Mouse (Mus musculus) adrenal gland, postnatal 0 days (tissue): Measurements from ENCODE around the gene Map2k7. TPM values are rescaled to one million over a fixed set of nuclear protein-coding genes. Genes with fewer than 3 reads are reported as not detected.

ENCODE experiments used
- polyA plus RNA-seq: library from polyadenylated mRNA; unstranded; fragments of >200 nt; fragmentation: Nextera tagmentation; extraction: Ambion mirVana; gene quantifications from 2 replicates; pipeline ENCODE4 v1.2.1, GENCODE M21; 2015

Gene Map2k7
- polyA plus RNA-seq, result 23.0 and 34.2 TPM in 2 replicates

DNA sequence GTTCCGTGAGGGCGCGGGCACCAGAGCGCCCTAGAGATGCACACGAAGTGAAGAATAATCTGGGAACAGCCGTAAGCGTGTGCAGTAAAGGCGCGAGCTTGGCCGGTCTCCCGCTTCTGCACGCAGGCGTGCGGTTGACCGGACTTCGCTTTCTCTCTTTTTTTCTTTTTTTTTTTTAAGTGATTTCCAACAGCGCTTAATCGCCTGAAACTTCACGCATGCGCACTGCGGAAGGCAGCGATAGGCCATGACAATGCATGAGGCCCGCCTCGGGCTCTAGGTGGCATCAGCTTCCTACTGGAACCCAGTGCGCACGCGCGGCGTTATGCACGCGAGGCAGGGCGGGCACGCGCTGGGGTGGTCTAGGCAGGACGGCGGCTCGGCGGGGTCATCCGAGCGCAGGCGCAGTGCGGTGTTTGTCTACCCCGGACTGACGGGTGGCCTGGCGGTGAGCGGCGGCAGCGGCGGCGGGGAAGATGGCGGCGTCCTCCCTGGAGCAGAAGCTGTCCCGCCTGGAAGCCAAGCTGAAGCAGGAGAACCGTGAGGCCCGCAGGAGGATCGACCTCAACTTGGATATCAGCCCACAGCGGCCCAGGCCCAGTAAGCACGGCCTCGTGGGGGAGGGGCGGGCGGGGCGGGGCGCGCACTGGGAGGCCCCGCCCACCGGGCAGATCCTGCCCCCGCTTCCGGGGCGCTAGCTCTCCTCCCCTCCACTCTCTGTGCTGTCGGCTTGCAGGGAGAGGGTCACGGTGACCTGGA lies at the start of gene Map2k7, which contains the start of gene Gm49320:
Map2k7 (plus strand) TSS at position 307 of the 759 bp plus-strand sequence.
Gm49320 (plus strand) TSS at position 432 of the 759 bp plus-strand sequence.

DNA sequence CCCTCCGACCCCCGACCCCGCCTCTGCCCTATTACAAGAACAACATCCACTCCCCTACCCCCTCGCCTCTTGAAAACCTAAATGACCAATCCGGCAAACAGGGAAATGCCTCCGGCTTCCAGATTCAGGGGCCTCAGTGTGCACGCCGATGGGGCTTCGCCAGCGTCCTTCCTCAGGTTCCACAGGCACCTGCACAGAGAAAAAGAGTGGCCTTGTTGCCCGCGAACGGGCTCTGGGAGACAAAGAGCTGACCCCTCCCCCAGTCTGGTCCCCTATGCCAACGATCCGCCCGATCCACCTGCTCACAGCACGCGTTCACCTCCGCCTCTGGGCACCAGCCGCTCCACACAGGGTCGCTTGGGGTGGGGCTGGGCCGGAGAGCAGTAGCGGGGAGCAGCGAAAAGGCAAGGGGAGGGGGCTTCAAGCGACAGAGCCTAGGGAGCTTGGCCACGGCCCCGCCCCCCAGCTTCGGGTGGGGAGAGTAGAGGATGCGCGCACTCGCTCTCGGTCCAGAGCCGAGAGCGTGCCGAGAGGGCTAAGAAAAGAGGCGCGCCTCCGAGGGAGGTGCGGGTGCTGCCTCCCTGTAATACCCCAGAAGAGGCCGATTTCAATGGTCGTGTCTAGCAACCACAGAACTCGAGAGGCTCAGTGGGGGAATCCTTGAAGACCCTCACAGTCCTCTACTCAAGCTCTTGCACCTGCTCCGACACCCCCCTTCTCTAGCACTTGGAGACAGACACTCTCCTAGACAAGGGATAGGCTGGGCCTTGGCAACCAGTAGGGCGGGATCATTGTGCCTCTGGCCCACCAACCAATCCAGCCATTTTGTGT lies 21.5 kb upstream of the Map2k7 start, which contains the start of gene Prr36:
Prr36 (minus strand) TSS at position 669 of the 831 bp plus-strand sequence.

DNA sequence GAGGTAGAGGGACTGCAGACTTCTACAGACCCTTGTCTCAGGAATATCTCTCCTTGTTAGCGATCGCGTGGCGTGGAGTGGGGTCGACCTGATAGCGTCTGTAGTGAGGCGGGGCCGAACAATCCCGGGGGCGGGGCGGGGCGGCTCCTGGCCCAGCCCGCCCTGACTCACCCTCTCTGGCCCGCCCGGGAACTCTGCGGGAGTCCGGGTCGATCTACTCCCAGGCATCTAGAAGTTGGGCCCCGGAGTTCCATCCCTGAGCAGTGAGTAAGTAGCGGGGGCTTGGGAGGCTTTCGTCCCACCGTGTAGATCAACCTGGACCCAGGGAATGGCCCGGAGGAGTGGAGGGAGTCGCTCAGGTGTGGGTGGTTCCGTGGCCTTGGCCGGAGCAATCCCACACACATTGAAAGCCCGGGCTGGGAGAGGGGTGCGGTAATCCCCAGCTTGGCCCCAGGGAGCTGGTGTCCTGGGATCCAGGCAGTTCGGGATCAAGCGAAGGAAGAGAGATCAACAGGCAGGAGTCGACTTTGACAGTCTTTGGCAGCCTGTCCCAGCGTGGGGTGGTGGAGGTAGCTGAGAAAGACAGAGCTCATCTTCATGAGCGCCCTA lies 11.7 kb upstream of the Map2k7 start, which contains the start of gene Lrrc8e:
Lrrc8e (plus strand) TSS at position 89 of the 609 bp plus-strand sequence.

DNA sequence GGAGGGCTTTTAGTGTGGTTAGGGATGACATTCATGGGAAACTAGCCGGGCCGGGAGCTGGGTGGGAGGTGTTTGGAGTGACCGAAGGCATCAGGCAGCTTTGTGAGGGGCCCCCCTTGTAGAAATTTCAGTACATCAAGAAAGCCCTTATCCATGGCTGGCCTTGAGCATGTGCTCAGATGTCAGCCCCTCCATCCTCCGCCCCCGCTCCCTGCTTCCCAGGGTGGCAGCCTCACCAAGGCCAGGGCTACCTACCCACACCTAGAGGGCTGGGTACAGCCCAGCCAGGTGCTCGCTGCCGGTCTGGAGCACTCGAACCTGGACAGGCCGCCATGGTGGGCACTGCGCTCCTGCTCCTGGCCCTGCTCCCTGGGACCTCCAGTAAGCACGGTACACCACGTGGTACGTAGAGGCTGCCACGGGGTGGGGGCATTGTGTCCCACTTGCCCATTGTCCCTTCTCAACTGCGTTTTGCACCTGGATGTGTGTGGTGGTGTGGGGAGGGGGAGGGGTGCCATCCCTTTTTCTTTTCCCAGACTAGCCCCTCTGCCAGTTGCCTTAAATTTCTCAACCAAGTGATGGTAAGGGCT lies 9.5 kb downstream of the Map2k7 start, which contains the start of gene Tgfbr3l:
Tgfbr3l (plus strand) TSS at position 264 of the 590 bp plus-strand sequence.

DNA sequence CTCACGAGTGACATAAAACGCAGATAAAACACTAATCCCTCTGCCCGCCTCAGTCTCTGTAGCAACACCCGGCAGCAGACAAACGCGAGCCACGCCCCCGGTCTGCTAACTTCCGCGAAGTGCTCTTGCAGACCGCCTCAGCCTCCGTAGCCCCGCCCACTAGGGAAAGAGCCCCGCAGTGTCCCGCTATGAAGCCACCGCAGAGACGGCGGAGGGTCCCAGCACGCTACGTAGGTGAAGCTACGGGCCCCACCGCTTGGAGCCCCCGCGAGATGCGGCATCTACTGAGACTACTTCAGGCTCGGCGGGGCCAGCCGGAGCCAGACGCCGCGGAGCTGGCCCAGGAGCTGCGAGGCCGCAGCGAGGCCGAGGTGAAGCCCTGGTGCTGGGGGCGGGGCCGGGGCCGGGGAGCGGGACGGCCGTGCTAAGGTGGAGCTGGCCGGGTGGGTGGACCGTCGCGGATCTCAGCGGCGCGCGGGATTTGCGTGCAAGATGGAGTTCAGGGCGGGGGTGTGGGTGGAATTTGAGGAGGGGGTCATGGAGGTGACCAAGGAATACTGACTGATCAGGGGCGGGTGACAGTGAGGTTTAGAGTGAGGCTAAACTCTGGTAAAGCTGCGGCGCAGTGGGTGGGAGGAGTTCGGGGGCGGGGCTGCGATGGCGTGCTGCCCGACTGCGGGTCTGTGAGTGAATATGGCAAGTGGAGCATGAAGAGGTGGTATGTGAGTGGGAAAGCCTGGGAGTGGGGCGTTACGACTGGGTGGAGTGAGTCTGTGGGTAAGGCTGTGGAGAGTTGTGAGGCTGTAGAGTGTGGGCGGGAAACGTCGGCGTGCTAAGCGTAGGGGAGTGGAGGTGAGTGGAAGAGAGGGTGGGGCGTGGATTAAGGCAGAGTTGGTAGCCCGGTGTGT lies 14.6 kb downstream of the Map2k7 start, which contains the start of gene Snapc2:
Snapc2 (plus strand) TSS at position 147 of the 908 bp plus-strand sequence.

DNA sequence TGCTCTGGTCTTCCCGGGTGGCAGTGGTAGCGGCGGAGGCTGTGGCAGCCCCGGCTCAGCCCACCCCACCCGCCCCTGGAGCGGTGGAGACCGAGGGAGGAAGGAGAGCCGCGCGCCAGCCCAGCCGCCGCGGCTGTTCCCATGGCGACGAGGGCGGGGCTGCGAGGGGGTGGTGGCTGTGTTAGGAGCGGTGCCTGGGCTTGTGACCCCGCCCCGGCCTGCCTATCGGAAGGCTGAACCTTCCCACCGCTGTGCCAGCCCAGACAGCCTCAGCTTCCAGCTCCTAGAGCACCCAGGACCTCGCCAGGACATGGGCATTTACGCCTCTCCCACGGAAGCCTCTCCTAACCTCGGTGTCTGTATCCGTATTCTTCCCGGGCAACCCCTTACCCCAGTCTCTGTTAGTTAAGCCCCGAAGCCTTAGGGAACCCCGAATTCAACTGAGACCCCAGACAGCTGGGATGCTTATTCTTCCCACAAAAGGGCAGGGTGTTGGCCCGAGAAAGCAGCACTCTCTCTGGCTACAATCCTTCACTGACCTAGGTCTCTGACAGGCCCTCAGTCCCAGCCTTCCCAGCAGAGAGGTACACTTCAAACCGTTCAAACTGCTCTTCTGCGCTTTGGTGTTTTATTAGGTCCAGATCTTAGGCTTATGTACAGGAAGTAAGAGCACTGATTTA lies 20.7 kb downstream of the Map2k7 start, which contains the start of gene Ctxn1:
Ctxn1 (minus strand) TSS at position 150 of the 680 bp plus-strand sequence.

DNA sequence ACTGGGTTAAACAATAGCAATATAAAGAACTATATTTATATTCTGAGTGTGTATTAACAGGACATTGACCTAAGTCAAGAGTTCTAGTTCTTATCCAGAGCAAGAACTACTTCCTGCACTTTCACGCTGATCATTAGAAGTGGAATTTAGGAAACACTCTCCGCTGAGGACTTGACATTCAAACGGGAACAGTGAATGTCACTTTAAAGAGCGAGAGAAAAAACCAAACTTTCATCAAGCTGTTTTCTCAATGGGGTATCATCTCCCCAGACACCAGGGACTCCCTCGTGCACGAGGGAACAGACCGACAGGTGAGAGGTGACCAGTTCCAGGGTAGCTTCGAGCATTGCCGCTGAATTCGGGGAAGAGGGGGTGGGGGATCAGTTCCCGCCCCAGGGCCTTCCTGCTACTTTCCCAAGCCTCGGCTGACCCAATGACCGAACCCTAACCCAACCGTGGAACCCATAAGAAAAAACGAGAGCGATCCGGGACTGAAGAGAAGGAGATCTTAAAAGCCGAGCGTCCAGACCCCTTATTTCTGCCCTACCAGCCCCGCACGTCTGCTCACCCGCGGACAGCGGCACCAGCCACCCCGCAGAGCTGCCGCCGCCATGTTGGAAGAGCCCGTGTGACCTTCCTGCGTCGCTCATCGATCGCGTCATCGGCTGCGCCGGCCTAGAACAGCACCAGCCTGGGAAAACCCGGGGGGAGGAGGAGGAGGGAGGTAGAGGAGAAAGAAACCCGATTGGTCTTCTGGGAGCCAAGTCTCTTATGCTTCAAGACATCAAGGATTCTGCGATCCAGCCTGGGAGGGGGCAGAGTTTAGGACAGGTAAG lies 37.0 kb downstream of the Map2k7 start, which contains the start of gene Timm44:
Timm44 (minus strand) TSS at position 639 of the 836 bp plus-strand sequence.

Other genes with a start within 250 kb of the Map2k7 start
- gene Cd209f, start 132.9 kb upstream of the Map2k7 start, polyA plus RNA-seq, result 0.66 TPM in 1 of 2 replicates, not detected in the other
- not detected in 2 replicates for gene Cd209g, start 104.6 kb upstream of the Map2k7 start, polyA plus RNA-seq
- 15.9 and 19.5 TPM in 2 replicates for gene Evi5l, start 72.2 kb upstream of the Map2k7 start, polyA plus RNA-seq
- gene Prr36, start 21.3 kb upstream of the Map2k7 start, polyA plus RNA-seq, result 5.1 and 11.1 TPM in 2 replicates
- 2.2 and 4.1 TPM in 2 replicates for gene Lrrc8e, start 11.9 kb upstream of the Map2k7 start, polyA plus RNA-seq
- 0.41 and 1.6 TPM in 2 replicates for gene Gm49320, start 125 bp downstream of the Map2k7 start, polyA plus RNA-seq
- 2.6 and 4.0 TPM in 2 replicates for gene Tgfbr3l, start 9.5 kb downstream of the Map2k7 start, polyA plus RNA-seq
- gene Snapc2, start 14.3 kb downstream of the Map2k7 start, polyA plus RNA-seq, result 34.8 and 46.2 TPM in 2 replicates
- gene Ctxn1, start 20.5 kb downstream of the Map2k7 start, polyA plus RNA-seq, result 40.0 and 80.7 TPM in 2 replicates
- 41.8 and 69.5 TPM in 2 replicates for gene Timm44, start 37.2 kb downstream of the Map2k7 start, polyA plus RNA-seq
- gene Ccl25, start 86.5 kb downstream of the Map2k7 start, polyA plus RNA-seq, result 9.5 and 12.4 TPM in 2 replicates
- gene Elavl1, start 86.7 kb downstream of the Map2k7 start, polyA plus RNA-seq, result 58.6 and 95.3 TPM in 2 replicates